Mouse (Mus musculus) left cerebral cortex, postnatal 36 days (tissue): ENCODE measurements around the gene Nfia. TPM values are rescaled to one million over a fixed set of nuclear protein-coding genes. Genes with fewer than 3 reads are reported as not detected.

ENCODE experiments used
- DNase-seq, 2 experiments: peaks; one replicate each; pipeline ENCODE4 v3.0.0; 2021 to 2022; ENCODE audit warnings: low spot score in 2 of 2, mixed read lengths in 1 of 2
- intact Hi-C: fragments of 180-260 bp; cut with DNase I; formaldehyde crosslinking; loops from one replicate; pipeline ENCODE4 v1.15.1; 2025
- total RNA-seq, 2 experiments: library from RNA; stranded (reverse); gene quantifications; 2 replicates each; pipeline ENCODE4 v1.2.3; 2021

Nfia gene
- total RNA-seq, 2 experiments from 2014 or later: 62.9 to 75.3 TPM

GRCm38 (mm10) chr4:98056396-98057020 lies 284.0 kb downstream of the Nfia start:
- no peak for DNase-seq

GRCm38 (mm10) chr4:98057246-98057645 lies 284.7 kb downstream of the Nfia start:
- no peak for DNase-seq
- intact Hi-C loops: no loop called here

More at GRCm38 (mm10) chr4:98056396-98057020, 284.0 kb downstream of the Nfia start:
- intact Hi-C loops: no loop called here

DNA sequence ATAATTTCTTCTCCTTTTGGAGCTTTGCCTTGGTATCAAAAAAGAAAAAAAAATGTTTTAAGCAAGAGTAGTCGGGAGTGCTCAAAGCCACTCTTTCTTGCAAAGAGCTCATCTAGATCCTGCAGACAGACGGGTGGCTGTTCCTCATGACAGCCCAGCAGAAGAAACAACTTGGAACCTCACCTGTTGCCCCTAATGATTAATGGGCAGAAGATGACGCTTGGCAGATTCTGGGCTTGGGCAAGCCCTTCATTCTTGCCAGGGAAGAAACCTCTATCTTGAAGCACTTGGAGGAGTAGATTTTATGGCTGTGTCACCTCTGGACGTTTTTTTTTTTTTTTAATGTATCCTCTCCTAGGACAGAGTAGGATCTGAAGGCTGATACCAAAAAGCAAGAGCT lies 285.2 kb downstream of the Nfia start:
- intact Hi-C loops: no loop called here
- DNase-seq: no peak

DNA sequence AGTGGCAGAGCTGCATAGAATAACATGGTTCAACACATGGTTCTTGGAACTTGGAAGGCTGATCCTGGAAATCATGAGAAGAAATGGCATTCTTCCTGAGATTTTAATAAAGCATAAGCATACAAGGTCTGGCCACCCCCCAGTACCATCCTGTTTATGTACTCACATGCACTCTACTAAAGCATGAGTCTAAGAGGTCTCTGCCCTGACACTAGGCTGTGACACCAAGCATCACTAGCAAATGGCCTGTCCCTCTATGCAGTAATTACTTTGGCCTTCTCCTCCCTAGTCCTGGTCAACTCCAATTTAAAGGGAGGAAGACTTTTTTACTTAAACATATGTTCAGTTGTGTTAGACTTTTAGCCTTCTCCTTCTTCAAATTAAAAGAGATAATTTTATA lies 285.6 kb downstream of the Nfia start:
- intact Hi-C loops: no loop called here
- no peak for DNase-seq

- intact Hi-C loops: no loop called here
Observed at GRCm38 (mm10) chr4:98060601-98061000, 288.1 kb downstream of the Nfia start.

GRCm38 (mm10) chr4:98061086-98061485 lies 288.6 kb downstream of the Nfia start:
- intact Hi-C loops: no loop called here
- DNase-seq: no peak

More at GRCm38 (mm10) chr4:98060601-98061000, 288.1 kb downstream of the Nfia start:
- no peak for DNase-seq

DNA sequence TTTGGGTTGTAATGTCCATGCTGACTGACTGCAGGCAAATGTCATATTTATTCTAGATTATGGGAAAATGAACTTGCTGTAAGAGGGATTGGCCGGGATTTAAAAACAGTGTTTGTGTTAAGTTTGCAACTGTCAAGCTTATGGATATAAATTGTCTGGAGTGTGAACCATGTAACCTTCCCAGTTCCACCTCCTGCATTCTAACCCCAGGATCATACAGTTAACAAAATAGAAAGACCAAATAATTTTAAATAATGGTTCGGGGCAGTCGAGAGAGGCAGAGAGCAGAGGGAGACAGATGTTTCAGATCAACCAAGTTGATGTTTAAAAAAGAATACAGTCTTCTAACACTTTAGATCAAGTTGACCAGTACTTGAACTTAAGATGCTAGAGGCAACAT lies 290.7 kb downstream of the Nfia start:
- intact Hi-C loops: no loop called here
- DNase-seq: no peak

- no peak for DNase-seq
- intact Hi-C loops: no loop called here
Observed at GRCm38 (mm10) chr4:98076106-98076505, 303.6 kb downstream of the Nfia start.

GRCm38 (mm10) chr4:98076624-98077023 lies 304.1 kb downstream of the Nfia start:
- no peak for DNase-seq
- intact Hi-C loops: no loop called here

- DNase-seq: no peak
- intact Hi-C loops: no loop called here
Observed at GRCm38 (mm10) chr4:98080586-98080985, 308.1 kb downstream of the Nfia start.

DNA sequence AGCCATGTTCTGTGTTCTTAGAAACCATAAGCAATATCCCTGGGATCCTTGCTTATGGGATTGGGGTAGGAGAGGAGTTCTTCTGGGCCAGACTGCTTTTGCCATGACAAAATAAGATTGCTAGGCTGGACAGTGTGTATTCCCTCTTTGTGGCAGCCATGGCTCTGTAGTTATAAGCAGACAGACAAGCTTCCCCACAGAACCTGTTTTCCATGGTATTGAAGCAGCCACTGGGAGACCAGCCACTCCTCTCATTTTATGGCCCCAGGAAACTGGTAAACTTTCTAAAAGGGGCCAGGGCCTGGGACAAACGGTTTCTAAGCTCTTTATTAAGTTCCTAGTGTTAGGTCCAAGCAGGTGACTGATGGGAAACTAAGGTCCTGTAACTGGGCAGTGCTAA lies 309.4 kb downstream of the Nfia start:
- intact Hi-C loops: no loop called here
- DNase-seq: no peak

- intact Hi-C loops: no loop called here
- no peak for DNase-seq
Observed at GRCm38 (mm10) chr4:98082512-98082911, 310.0 kb downstream of the Nfia start.

- DNase-seq: no peak
Observed at GRCm38 (mm10) chr4:98085060-98085459, 312.5 kb downstream of the Nfia start.

DNA sequence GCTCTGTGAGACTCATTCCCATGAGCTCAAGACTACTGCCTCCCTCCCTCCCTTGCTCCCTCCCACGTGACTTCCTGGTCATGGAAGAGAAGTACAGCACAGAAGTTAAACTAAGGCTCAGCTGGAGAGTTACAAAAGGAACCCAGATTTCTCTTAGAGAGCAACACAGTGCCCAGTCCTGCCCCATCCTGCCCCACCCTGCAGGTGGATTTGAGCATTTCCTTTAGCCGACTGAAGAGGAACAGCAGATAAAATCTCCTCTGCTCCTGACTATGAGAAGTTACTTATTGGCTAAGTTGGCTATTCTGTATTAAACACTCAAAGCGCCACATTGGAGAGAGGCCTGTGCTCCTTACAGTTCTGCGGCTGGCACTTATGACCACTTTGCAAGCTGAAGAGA lies 314.4 kb downstream of the Nfia start:
- intact Hi-C loops: no loop called here
- no peak for DNase-seq

More at GRCm38 (mm10) chr4:98085060-98085459, 312.5 kb downstream of the Nfia start:
- intact Hi-C loops: no loop called here

- DNase-seq: no peak
- intact Hi-C loops: no loop called here
Observed at GRCm38 (mm10) chr4:98089985-98090384, 317.5 kb downstream of the Nfia start.

GRCm38 (mm10) chr4:98090586-98090985 lies 318.1 kb downstream of the Nfia start:
- no peak for DNase-seq
- intact Hi-C loops: no loop called here

DNA sequence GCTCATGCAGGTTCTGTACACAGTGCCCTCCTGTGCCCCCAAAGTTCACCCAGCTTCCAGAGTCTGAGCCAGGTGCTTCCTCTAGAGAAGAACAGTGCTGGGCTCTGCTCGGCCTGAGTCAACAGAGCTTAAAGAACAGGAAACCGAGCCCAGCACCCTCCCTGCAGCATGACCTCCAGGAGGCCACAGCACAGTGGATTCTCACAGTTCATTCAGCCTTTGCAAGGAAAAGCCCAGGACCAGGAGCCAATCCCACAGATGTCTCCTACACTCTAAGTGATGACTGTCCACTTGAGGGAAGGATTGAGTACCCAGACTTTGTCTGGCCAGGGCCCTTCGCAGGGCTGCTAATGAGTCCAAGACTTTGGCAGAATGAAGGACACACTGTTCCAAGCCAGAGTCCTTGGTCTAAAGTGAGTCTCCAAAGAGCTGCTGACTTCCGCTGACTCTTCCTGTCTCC lies 318.9 kb downstream of the Nfia start:
- DNase-seq: no peak
- intact Hi-C loops: no loop called here

- intact Hi-C loops: no loop called here
- no peak for DNase-seq
Observed at GRCm38 (mm10) chr4:98091901-98092472, 319.5 kb downstream of the Nfia start.

GRCm38 (mm10) chr4:98094112-98094805 lies 321.7 kb downstream of the Nfia start:
- no peak for DNase-seq
- intact Hi-C loops: no loop called here

- intact Hi-C loops: no loop called here
- DNase-seq: no peak
Observed at GRCm38 (mm10) chr4:98095060-98095459, 322.5 kb downstream of the Nfia start.

- DNase-seq: no peak
- intact Hi-C loops: no loop called here
Observed at GRCm38 (mm10) chr4:98097013-98097566, 324.6 kb downstream of the Nfia start.
